Mouse (Mus musculus) neural tube, embryonic 14.5 days (tissue): ENCODE measurements around the gene Nup214. TPM values are rescaled to one million over a fixed set of nuclear protein-coding genes. Genes with fewer than 3 reads are reported as not detected.
A peak's percentile ranks its signal among the peaks of the same experiment; 100 is the strongest.

Experiments used
- ATAC-seq: fragments of 200-750 bp; cut with Nextera tagmentation; 2 replicates; pipeline ENCODE4 v1.8.0; 2017; ENCODE audit warnings: low read depth, mild to moderate bottlenecking, moderate TSS enrichment, moderate library complexity
- H3K27ac ChIP-seq: fragments of 300-500 bp; sonication (generic); 2 replicates; pipeline ENCODE4 v1.5.1; 2014; ENCODE audit warnings: low read depth, mild to moderate bottlenecking, control low read depth, low read length, moderate library complexity, mixed read lengths
- H3K27me3 ChIP-seq: fragments of 300-500 bp; sonication (generic); 2 replicates; pipeline ENCODE4 v1.6.1; 2014; ENCODE audit warnings: low read length; ENCODE audit not compliant: control insufficient read depth, insufficient read depth
- H3K36me3 ChIP-seq: fragments of 300-500 bp; sonication (generic); 2 replicates; pipeline ENCODE4 v1.6.1; 2014; ENCODE audit warnings: low read length, mixed read lengths; ENCODE audit not compliant: control insufficient read depth, insufficient read depth
- H3K4me1 ChIP-seq: fragments of 300-500 bp; sonication (generic); 2 replicates; pipeline ENCODE4 v1.6.1; 2014; ENCODE audit warnings: low read length; ENCODE audit not compliant: control insufficient read depth, insufficient read depth
- H3K4me2 ChIP-seq: fragments of 300-500 bp; sonication (generic); 2 replicates; pipeline ENCODE4 v1.6.1; 2014; ENCODE audit warnings: mild to moderate bottlenecking, low read depth, low read length, control low read depth
- H3K4me3 ChIP-seq: fragments of 300-500 bp; sonication (generic); 2 replicates; pipeline ENCODE4 v1.5.1; 2014; ENCODE audit warnings: low read depth, low read length, control low read depth, mixed read lengths
- H3K9ac ChIP-seq: fragments of 300-500 bp; sonication (generic); replicated peaks from 2 replicates; pipeline ENCODE4 v1.6.1; 2014; ENCODE audit warnings: low read depth, mild to moderate bottlenecking, control low read depth, low read length, mixed read lengths
- H3K9me3 ChIP-seq: fragments of 300-500 bp; sonication (generic); 2 replicates; pipeline ENCODE4 v1.6.1; 2016; ENCODE audit warnings: low read length; ENCODE audit not compliant: control insufficient read depth
- WGBS: fragments of 180-500 bp; shearing (Covaris S2); extraction: QIAGEN DNeasy Blood & Tissue Kit; methylation state at CpG from one replicate; pipeline ENCODE4 v1.1.7; 2014; 5-methylcytosine and 5-hydroxymethylcytosine counted together
- polyA plus RNA-seq: library from polyadenylated mRNA; unstranded; fragments of >200 nt; fragmentation: Nextera tagmentation; extraction: Ambion mirVana; gene quantifications from 2 replicates; pipeline ENCODE4 v1.2.1, GENCODE M21; 2014

The Nup214 gene
- polyA plus RNA-seq, 1 experiment from 2014 or later: 59.9 TPM

GRCm38 (mm10) chr2:31948392-31948791, 25.8 kb upstream of the Nup214 start:
- ATAC-seq: no peak
- H3K27me3 ChIP-seq: no peaks in the 10 kb centered on the region
- H3K9ac ChIP-seq: no peak overlapping the region
- H3K4me3 ChIP-seq: no peak overlapping the region
- H3K36me3 ChIP-seq: no peaks in the 10 kb centered on the region
- H3K4me2 ChIP-seq: no peak overlapping the region
- peaks cover 8% of the 10 kb centered on the region for H3K4me1 ChIP-seq
- H3K9me3 ChIP-seq: no peaks in the 10 kb centered on the region
- no peak overlapping the region for H3K27ac ChIP-seq
- WGBS: 79% methylated on average over 6 of the region's 6 CpGs

- H3K9ac ChIP-seq: no peak overlapping the region
- no peak overlapping the region for H3K4me3 ChIP-seq
- no peak for ATAC-seq
- no peaks in the 10 kb centered on the region for H3K9me3 ChIP-seq
- no peaks in the 10 kb centered on the region for H3K27me3 ChIP-seq
- H3K4me2 ChIP-seq: no peak overlapping the region
- H3K4me1 ChIP-seq: peaks cover 8% of the 10 kb centered on the region
- 78% methylated on average over 6 of the region's 6 CpGs for WGBS
- H3K36me3 ChIP-seq: no peaks in the 10 kb centered on the region
- H3K27ac ChIP-seq: no peak overlapping the region
These were observed 25.4 kb upstream of the Nup214 start for GRCm38 (mm10) chr2:31948801-31949200.

GRCm38 (mm10) chr2:31950058-31950871, 24.0 kb upstream of the Nup214 start, which contains the start of gene Aif1l:
Aif1l (plus strand) TSS chr2:31950139.
- peak; percentile 69; the same call in 1 of the 2 replicates for ATAC-seq
- peaks cover 8% of the 10 kb centered on the region for H3K4me1 ChIP-seq
- WGBS: under 1% methylated on average over 63 of the region's 66 CpGs

GRCm38 (mm10) chr2:31950966-31951365, 23.3 kb upstream of the Nup214 start:
- no peaks in the 10 kb centered on the region for H3K27me3 ChIP-seq
- no peak for ATAC-seq
- peak overlapping the region; percentile 72; the same call in 1 of the 2 replicates for H3K9ac ChIP-seq
- H3K36me3 ChIP-seq: no peaks in the 10 kb centered on the region
- peaks cover 8% of the 10 kb centered on the region for H3K4me1 ChIP-seq
- H3K9me3 ChIP-seq: no peaks in the 10 kb centered on the region
- H3K4me3 ChIP-seq: peak overlapping the region; percentile 62
- peak overlapping the region; percentile 96 for H3K4me2 ChIP-seq
- 28% methylated on average over 9 of the region's 9 CpGs for WGBS
- no peak overlapping the region for H3K27ac ChIP-seq

More at GRCm38 (mm10) chr2:31950058-31950871, 24.0 kb upstream of the Nup214 start, which contains the start of gene Aif1l:
- peak within 1 kb of the TSS; percentile 72 for H3K9ac ChIP-seq
- peak within 1 kb of the TSS; percentile 96 for H3K4me2 ChIP-seq
- no peak within 1 kb of the TSS for H3K27ac ChIP-seq
- peak within 1 kb of the TSS; percentile 62 for H3K4me3 ChIP-seq
- H3K9me3 ChIP-seq: no peaks in the 10 kb centered on the region
- no peaks in the 10 kb centered on the region for H3K27me3 ChIP-seq
- H3K36me3 ChIP-seq: no peaks in the 10 kb centered on the region

GRCm38 (mm10) chr2:31952236-31952635, 22.0 kb upstream of the Nup214 start:
- WGBS: 79% methylated on average over 10 of the region's 10 CpGs
- no peak for ATAC-seq
- H3K4me2 ChIP-seq: peak overlapping the region; percentile 96; the same call in 1 of the 2 replicates

GRCm38 (mm10) chr2:31952725-31953124, 21.5 kb upstream of the Nup214 start:
- Histone ChIP-seq H3K36me3 (no peaks in the 10 kb centered on the region), H3K27me3 (no peaks in the 10 kb centered on the region), H3K27ac (no peak overlapping the region), H3K4me3 (no peak overlapping the region), H3K4me2 (no peak overlapping the region), H3K9me3 (no peaks in the 10 kb centered on the region), H3K4me1 (peaks cover 8% of the 10 kb centered on the region), H3K9ac (no peak overlapping the region)
- 90% methylated on average over 3 of the region's 3 CpGs for WGBS
- ATAC-seq: no peak

More at GRCm38 (mm10) chr2:31952236-31952635, 22.0 kb upstream of the Nup214 start:
- H3K27me3 ChIP-seq: no peaks in the 10 kb centered on the region
- no peaks in the 10 kb centered on the region for H3K36me3 ChIP-seq
- H3K27ac ChIP-seq: no peak overlapping the region
- no peaks in the 10 kb centered on the region for H3K9me3 ChIP-seq
- no peak overlapping the region for H3K9ac ChIP-seq
- H3K4me3 ChIP-seq: no peak overlapping the region
- H3K4me1 ChIP-seq: peaks cover 8% of the 10 kb centered on the region

GRCm38 (mm10) chr2:31953687-31954086, 20.5 kb upstream of the Nup214 start:
- WGBS: 92% methylated on average over 8 of the region's 8 CpGs
- no peaks in the 10 kb centered on the region for H3K27me3 ChIP-seq
- no peaks in the 10 kb centered on the region for H3K9me3 ChIP-seq
- H3K36me3 ChIP-seq: no peaks in the 10 kb centered on the region
- ATAC-seq: no peak
- no peak overlapping the region for H3K27ac ChIP-seq
- no peak overlapping the region for H3K4me3 ChIP-seq
- no peak overlapping the region for H3K4me2 ChIP-seq
- H3K4me1 ChIP-seq: peaks cover 8% of the 10 kb centered on the region
- H3K9ac ChIP-seq: no peak overlapping the region

- 91% methylated on average over 9 of the region's 9 CpGs for WGBS
- no peaks in the 10 kb centered on the region for H3K9me3 ChIP-seq
- ATAC-seq: no peak
- no peak overlapping the region for H3K4me3 ChIP-seq
- H3K4me1 ChIP-seq: peaks cover 8% of the 10 kb centered on the region
- no peaks in the 10 kb centered on the region for H3K36me3 ChIP-seq
- no peak overlapping the region for H3K27ac ChIP-seq
- H3K27me3 ChIP-seq: no peaks in the 10 kb centered on the region
- no peak overlapping the region for H3K4me2 ChIP-seq
- H3K9ac ChIP-seq: no peak overlapping the region
These were observed 19.5 kb upstream of the Nup214 start for GRCm38 (mm10) chr2:31954779-31955181.

- no peak overlapping the region for H3K9ac ChIP-seq
- ATAC-seq: no peak
- H3K4me2 ChIP-seq: no peak overlapping the region
- H3K4me1 ChIP-seq: peaks cover 4% of the 10 kb centered on the region
- H3K27ac ChIP-seq: no peak overlapping the region
- H3K27me3 ChIP-seq: no peaks in the 10 kb centered on the region
- H3K4me3 ChIP-seq: no peak overlapping the region
- no peaks in the 10 kb centered on the region for H3K36me3 ChIP-seq
- WGBS: 86% methylated on average over 5 of the region's 5 CpGs
- no peaks in the 10 kb centered on the region for H3K9me3 ChIP-seq
These were observed 18.6 kb upstream of the Nup214 start for GRCm38 (mm10) chr2:31955686-31956085.
